Mouse (Mus musculus) T-helper 2 cell (primary cell): Measurements from ENCODE around the gene Olfr311.
"Not testable (repeated sequence)": the region's sequence is repeated elsewhere in the genome, so short reads cannot be mapped to it uniquely, and the experiment has no call there.

ENCODE experiments used
- in situ Hi-C: fragments of 300-600 bp; cut with MboI, MseI; formaldehyde crosslinking; loops from one replicate; pipeline ENCODE4 v1.15.1; 2025; ENCODE audit warnings: high pct_unique_total_duplicates

The Olfr311 gene

GRCm38 (mm10) chr11:58838951-58839350, at the start of gene Olfr311:
Olfr311 (plus strand) TSS chr11:58839251.
- in situ Hi-C loops: not testable (repeated sequence)

DNA sequence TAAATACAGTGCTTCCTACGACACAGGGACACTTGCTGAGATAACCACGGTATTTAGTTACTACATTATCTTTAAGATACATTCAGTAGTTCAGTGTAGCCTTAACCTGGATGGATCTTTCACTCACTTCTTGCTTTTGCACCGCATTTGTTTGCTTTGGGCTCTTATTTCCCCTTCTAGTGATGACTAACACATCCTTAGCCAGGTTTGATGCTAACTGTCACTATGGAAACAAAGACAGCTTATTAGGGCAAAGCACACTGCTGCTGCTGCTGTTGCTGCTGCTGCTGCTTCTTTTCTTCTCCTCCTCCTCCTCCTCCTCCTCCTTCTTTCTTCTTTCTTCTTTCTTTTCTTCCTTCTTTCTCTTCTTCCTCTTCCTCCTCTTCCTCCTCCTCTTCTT, 49.5 kb upstream of the Olfr311 start:
- in situ Hi-C loops: no loop called here

- in situ Hi-C loops: no loop called here
Measured at GRCm38 (mm10) chr11:58790053-58790452, 49.0 kb upstream of the Olfr311 start.

GRCm38 (mm10) chr11:58790646-58791045, 48.4 kb upstream of the Olfr311 start:
- in situ Hi-C loops: no loop called here

DNA sequence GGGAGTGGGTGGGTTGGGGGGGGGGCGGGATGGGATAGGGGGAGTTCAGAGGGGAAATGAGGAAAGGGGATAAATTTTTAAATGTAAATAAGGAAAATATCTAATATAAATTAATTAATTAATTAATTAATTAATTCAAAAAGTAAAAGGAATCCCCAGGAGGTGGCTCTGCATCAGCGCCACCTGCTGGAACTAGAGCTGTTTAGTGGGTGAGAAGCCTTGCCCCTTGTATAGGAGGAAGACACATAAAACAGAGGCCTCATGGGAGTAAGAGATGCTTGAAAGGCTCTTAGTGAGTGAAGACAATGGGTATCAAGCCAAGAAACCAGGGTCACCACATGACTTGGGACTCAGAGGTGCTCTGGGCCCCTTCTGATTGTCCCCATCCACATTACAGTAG, 43.2 kb upstream of the Olfr311 start:
- in situ Hi-C loops: no loop called here

DNA sequence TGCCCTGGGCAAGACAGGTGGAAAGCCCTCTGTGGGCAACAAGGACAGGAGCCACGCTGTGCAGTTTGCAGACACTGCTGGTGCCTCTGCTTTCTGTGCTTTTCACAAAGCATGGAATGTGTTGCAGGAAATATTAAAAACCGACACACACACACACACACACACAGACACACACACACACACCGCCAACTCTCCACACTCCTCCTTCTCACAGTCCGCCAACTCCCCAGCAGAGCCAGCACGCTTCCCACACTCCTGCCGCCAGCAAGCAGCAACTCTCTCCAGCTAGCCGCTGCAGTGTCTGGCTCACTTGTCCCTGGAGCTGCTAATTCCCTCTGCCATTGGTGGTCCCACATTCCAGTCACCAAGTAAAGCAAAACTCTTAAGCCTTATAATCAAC, 42.2 kb upstream of the Olfr311 start:
- in situ Hi-C loops: no loop called here

- in situ Hi-C loops: no loop called here
Measured at GRCm38 (mm10) chr11:58799747-58800146, 39.3 kb upstream of the Olfr311 start.

DNA sequence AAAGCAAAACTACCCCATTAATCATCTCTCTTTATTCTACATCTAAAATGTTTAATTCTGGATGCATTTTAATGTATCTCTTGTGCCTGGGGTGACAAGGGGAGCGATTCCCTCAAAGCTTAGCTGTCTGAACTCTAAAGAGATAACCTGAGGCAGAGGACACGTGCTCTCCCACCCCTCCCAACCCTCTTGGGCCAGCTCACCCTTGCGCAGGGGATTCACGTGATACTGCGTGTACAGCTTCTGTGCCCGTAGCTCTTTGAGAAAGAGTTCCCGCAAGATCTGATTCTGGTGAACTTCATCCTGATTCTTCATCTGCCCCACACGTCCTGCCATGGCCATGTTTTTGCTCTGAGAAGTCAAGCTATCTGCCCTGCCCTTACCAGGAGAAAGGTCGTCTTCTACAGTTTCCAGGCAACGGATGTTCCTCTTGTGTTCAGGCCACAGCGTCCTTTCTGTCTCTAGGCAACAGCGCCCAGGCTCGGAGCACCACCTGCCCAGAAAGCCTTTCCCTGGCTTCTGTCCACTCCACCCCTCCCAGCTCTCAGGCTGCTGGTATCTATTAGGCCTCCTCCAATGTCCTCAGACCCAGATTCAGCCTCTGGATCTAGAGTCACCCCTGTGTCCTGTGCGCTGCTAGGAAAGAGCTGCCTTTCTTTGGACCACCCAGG, 37.4 kb upstream of the Olfr311 start, which contains the start of gene Fam183b:
TSS of gene Fam183b (minus strand) at position 403 of the 671 bp plus-strand sequence.
- in situ Hi-C loops: no loop called here

DNA sequence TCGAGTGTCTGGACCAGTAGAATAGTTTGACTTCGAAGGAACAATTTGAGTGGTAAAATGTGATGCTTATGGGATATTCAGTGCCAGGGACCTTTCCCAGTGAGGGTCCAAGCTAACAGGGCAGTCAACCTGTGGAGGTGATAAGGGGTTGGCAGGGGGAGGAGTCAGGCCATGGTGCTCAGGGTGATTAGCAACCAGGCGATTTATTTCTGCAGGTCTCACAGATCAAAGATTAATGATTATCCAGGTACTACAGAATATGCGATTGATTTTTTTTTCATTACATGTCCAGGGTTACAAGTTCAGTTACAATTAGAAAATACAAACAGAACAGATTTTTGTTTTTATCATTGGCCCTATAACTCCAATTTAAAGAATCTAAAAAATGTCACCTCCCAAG, 35.2 kb upstream of the Olfr311 start:
- in situ Hi-C loops: no loop called here

DNA sequence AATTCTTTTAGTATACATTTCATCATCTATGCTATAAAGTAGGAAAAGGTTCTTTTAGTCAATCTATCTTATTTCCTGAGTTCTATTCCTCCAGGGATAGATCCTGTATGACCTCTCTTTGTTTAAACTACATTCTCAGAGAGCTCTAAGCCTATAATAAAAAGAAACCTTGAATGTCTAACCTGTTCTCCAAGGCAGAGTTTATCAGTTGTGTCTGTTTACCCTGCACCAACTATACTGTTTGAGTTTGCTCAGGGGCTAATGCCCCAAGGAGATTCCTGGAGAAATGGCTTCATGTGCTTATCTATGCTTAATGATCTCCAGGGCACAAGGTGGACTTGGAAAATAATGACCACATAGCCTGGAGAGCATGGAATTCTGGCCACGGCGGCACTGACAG, 34.7 kb upstream of the Olfr311 start:
- in situ Hi-C loops: no loop called here

DNA sequence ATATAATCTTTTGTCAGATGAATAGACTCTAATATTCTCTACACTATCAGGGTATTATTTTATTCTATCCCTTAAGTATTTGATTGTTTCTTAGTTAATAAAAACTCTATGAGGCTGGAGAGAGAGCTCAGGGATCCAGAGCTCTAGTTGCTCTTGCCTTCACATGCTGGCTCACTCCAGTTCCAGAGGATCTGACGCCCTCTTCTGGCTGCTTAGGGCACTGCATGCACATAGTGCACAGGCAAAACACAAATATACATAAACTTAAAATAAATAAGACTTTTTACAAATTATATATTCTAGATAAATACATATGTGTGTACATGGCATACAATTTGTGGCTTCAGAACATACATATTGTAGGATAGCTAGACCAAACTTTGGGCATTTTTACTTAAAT, 27.1 kb upstream of the Olfr311 start:
- in situ Hi-C loops: no loop called here

GRCm38 (mm10) chr11:58814700-58815099, 24.4 kb upstream of the Olfr311 start, which contains the start of gene Olfr313:
Olfr313 (plus strand) TSS chr11:58815000.
- in situ Hi-C loops: not testable (repeated sequence)

DNA sequence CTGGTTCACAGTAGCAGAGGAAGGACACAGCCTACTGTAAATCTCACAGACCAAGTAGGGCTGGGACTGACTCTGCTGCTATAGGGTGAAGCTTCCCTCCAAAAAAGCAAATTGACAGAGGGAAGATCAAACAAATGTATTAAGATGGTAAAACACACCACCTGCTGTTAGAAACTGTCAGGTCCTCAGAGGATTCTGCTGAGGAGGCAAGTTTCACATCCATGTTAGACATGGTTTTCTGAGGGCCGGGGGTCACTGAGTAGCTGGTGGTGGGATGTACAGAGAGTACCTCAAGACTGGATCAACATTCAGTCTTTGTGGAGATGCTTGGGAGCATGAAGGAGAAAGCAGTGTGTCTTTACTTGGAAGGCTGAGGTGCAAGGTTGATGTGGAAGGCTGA, 23.4 kb upstream of the Olfr311 start:
- in situ Hi-C loops: no loop called here

- in situ Hi-C loops: not testable (repeated sequence)
Measured at GRCm38 (mm10) chr11:58828937-58829336, 10.1 kb upstream of the Olfr311 start, which contains the start of gene Olfr312. Olfr312 (plus strand) TSS chr11:58829237.

GRCm38 (mm10) chr11:58829764-58830163, 9.3 kb upstream of the Olfr311 start:
- in situ Hi-C loops: no loop called here

DNA sequence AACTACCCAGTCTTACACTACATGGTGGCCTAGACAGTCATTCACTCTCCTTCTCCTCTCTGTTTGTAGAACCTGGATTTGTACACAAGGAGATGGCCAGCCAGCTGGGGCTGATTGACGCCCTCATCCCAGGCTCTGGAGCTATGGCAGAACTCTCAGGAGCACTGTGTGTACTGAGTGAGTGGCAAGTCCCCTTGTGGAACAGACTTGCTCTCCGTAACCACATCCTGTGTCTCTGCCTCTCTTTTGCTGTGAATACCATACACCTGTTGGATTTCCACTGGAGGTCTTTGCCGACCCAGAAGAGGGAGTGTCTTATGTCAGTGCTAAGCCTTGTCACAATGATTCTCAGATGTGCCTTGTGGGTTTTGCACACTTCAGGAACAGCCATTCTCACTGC, 6.5 kb upstream of the Olfr311 start:
- in situ Hi-C loops: not testable (repeated sequence)

GRCm38 (mm10) chr11:58846919-58847461, 7.9 kb downstream of the Olfr311 start, which contains the start of gene Gm12258:
Gm12258 (plus strand) TSS chr11:58847158.
- in situ Hi-C loops: no loop called here

- in situ Hi-C loops: no loop called here
Measured at GRCm38 (mm10) chr11:58847636-58848035, 8.6 kb downstream of the Olfr311 start.

- in situ Hi-C loops: no loop called here
Measured at GRCm38 (mm10) chr11:58849731-58850130, 10.7 kb downstream of the Olfr311 start.

GRCm38 (mm10) chr11:58860744-58861143, 21.7 kb downstream of the Olfr311 start:
- in situ Hi-C loops: no loop called here

GRCm38 (mm10) chr11:58867039-58867953, 28.2 kb downstream of the Olfr311 start, which contains the start of gene 2810021J22Rik:
2810021J22Rik (plus strand) TSS chr11:58867216.
- in situ Hi-C loops: no loop called here

DNA sequence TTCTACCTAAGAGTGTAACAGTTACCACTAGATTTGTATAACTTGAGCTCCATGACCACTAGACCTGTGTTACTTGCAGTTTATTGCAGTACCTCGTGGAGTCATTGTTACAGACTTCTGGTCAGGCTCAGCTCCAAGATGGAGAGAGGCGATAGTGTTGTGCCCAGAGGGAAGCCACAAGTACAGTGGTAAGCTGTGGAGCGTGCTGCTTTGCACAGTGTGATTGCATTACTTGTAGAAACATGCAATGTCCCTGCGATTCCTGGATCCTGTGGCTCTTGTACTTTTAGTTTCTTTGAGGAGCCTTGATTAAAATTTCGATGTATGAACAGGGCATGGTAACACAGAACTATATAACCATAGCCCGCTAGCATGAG, 28.9 kb downstream of the Olfr311 start:
- in situ Hi-C loops: no loop called here
